Mouse (Mus musculus): ENCODE data around the gene Nebl.

DNA sequence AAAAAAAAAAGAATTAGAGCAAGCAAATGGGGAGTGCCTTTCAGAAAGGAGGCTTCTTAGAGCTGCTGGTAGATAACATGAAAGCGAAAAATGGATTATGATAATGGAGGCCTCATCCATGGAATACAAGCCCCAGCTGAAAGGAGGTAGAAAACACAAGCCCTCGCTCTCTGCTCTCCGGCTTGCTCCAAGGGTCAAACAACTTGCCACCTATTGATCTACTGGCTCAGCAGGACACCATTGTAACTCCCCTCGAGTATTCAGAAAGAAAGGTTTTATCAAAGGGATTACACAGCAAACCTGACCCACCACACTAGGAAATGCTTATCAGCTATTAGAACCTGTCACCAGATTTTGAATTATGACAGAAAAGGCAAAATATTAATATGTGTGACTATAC is 131.4 kb downstream of the Nebl start:
- TF ChIP-seq POLR2A (IDR thresholded peaks at IDR 0.05; ENCODE audit: low read depth, low read length) (no peak), CTCF (IDR thresholded peaks at IDR 0.05; ENCODE audit: extremely low read depth, insufficient read length, insufficient replicate concordance, low read depth, low read length) (no peak)

Data from small intestine, adult 2 months (tissue).